Mouse (Mus musculus) ES-E14 (cell line): ENCODE measurements around the gene Ston1. TPM values are rescaled to one million over a fixed set of nuclear protein-coding genes. Genes with fewer than 3 reads are reported as not detected.

Experiments used
- DNase-seq: peaks from one replicate; pipeline ENCODE4 v3.0.0-alpha.2; 2013; ENCODE audit warnings: low read depth, low spot score
- H3K27ac ChIP-seq: 2 replicates; pipeline ENCODE4 v1.5.1; 2012; ENCODE audit warnings: low read depth, mild to moderate bottlenecking, low read length, moderate library complexity, mixed read lengths; ENCODE audit not compliant: poor library complexity, insufficient read depth, severe bottlenecking
- H3K36me3 ChIP-seq: 2 replicates; pipeline ENCODE4 v1.6.1; 2012; ENCODE audit warnings: mild to moderate bottlenecking, low read length, moderate library complexity, mixed read lengths; ENCODE audit not compliant: control insufficient read depth, poor library complexity, insufficient read depth, severe bottlenecking
- H3K4me1 ChIP-seq, 2 experiments: fragments of 150-350 bp in 1 of 2; sonication (generic) in 1 of 2; 2 replicates each; pipeline ENCODE4 v1.6.1; 2012; ENCODE audit warnings: low read length in 2 of 2, mild to moderate bottlenecking in 1 of 2, mixed read lengths in 1 of 2; ENCODE audit not compliant: control insufficient read depth in 2 of 2, insufficient read depth in 2 of 2, poor library complexity in 1 of 2
- H3K4me3 ChIP-seq, 2 experiments: fragments of 150-350 bp in 1 of 2; sonication (generic) in 1 of 2; 2 replicates each; pipeline ENCODE4 v1.5.1; 2012; ENCODE audit warnings: low read length in 2 of 2, low read depth in 1 of 2, mild to moderate bottlenecking in 1 of 2, mixed read lengths in 1 of 2; ENCODE audit not compliant: insufficient read depth in 1 of 2, poor library complexity in 1 of 2, severe bottlenecking in 1 of 2
- H3K9ac ChIP-seq: 2 replicates; pipeline ENCODE4 v1.6.1; 2012; ENCODE audit warnings: low read depth, mild to moderate bottlenecking, low read length, mixed read lengths; ENCODE audit not compliant: poor library complexity, insufficient read depth, severe bottlenecking
- H3K9me3 ChIP-seq: fragments of 150-350 bp; sonication (generic); 2 replicates; pipeline ENCODE4 v1.6.1; 2012; ENCODE audit warnings: low read depth, mild to moderate bottlenecking, low read length; ENCODE audit not compliant: control insufficient read depth, insufficient read depth
- CHD2 ChIP-seq: IDR thresholded peaks from 2 replicates; pipeline ENCODE4 v1.6.1; 2014; ENCODE audit warnings: mild to moderate bottlenecking, low read depth, low read length, inconsistent platforms
- HCFC1 ChIP-seq: IDR thresholded peaks from 2 replicates; pipeline ENCODE4 v1.6.1; 2012; ENCODE audit warnings: low read length, inconsistent platforms, borderline replicate concordance; ENCODE audit not compliant: insufficient read depth
- MAFK ChIP-seq: IDR thresholded peaks from 2 replicates; pipeline ENCODE4 v1.6.1; 2014; ENCODE audit warnings: mild to moderate bottlenecking, low read depth, low read length, inconsistent platforms; ENCODE audit not compliant: insufficient read depth
- ZC3H11A ChIP-seq: IDR thresholded peaks from 2 replicates; pipeline ENCODE4 v1.6.1; 2012; ENCODE audit warnings: low read depth, mild to moderate bottlenecking, inconsistent platforms, low read length, borderline replicate concordance
- ZNF384 ChIP-seq: IDR thresholded peaks from 2 replicates; pipeline ENCODE4 v1.6.1; 2012; ENCODE audit warnings: low read depth, low read length, inconsistent platforms
- in situ Hi-C, 2 experiments: fragments of 600-800 bp; cut with MboI; formaldehyde crosslinking; loops; one replicate each; pipeline ENCODE4 v1.15.1; 2025; ENCODE audit warnings: low sequenced_read_pairs in 2 of 2, inconsistent platforms in 1 of 2; ENCODE audit not compliant: unreplicated experiment in 2 of 2
- total RNA-seq: library from RNA; depleted of rRNA; stranded (reverse); fragments of 300-350 nt; gene quantifications from 2 replicates; pipeline ENCODE4 v1.2.3, GENCODE M21; 2012

The Ston1 gene
- total RNA-seq, 1 experiment, result 4.5 TPM

GRCm38 (mm10) chr17:88615492-88616155, 18.1 kb downstream of the Ston1 start:
- H3K4me3 ChIP-seq, result no peak overlapping the region
- H3K36me3 ChIP-seq, result no peaks in the 10 kb centered on the region; the same call in 1 of the 2 replicates
- no peak for DNase-seq
- no peak for TF ChIP-seq ZNF384
- no peak for TF ChIP-seq CHD2
- no peak for TF ChIP-seq HCFC1
- no peak for TF ChIP-seq ZC3H11A
- H3K4me1 ChIP-seq, result peaks cover 3 to 15% of the 10 kb centered on the region in 2 experiments; a peak in 2 of 4 replicates
- H3K9me3 ChIP-seq, result no peaks in the 10 kb centered on the region
- H3K27ac ChIP-seq, result no peak overlapping the region
- H3K9ac ChIP-seq, result no peak overlapping the region
- in situ Hi-C loops, result no loop called here

- in situ Hi-C loops, result no loop called here
- H3K27ac ChIP-seq, result no peak overlapping the region
- no peak for DNase-seq
Measured at GRCm38 (mm10) chr17:88620935-88621334, 23.5 kb downstream of the Ston1 start.

GRCm38 (mm10) chr17:88621374-88621773, 23.9 kb downstream of the Ston1 start:
- in situ Hi-C loops, result no loop called here
- no peak for DNase-seq

More at GRCm38 (mm10) chr17:88620935-88621334, 23.5 kb downstream of the Ston1 start:
- H3K9me3 ChIP-seq, result no peaks in the 10 kb centered on the region
- no peak for TF ChIP-seq ZNF384
- no peak for TF ChIP-seq HCFC1
- TF ChIP-seq CHD2, result no peak
- TF ChIP-seq ZC3H11A, result no peak
- no peak for TF ChIP-seq MAFK
- H3K4me1 ChIP-seq, result peaks cover 7 to 9% of the 10 kb centered on the region in 2 experiments
- H3K4me3 ChIP-seq, result no peak overlapping the region
- no peak overlapping the region for H3K9ac ChIP-seq
- H3K36me3 ChIP-seq, result peaks cover 2% of the 10 kb centered on the region; the same call in 1 of the 2 replicates

GRCm38 (mm10) chr17:88622711-88623110, 25.2 kb downstream of the Ston1 start:
- no peak overlapping the region for H3K27ac ChIP-seq
- H3K4me1 ChIP-seq, result peaks cover 13 to 22% of the 10 kb centered on the region in 2 experiments
- H3K9ac ChIP-seq, result no peak overlapping the region
- no peak overlapping the region for H3K4me3 ChIP-seq
- peaks cover 2% of the 10 kb centered on the region; the same call in 1 of the 2 replicates for H3K36me3 ChIP-seq
- no peak for TF ChIP-seq CHD2
- no peak for TF ChIP-seq ZC3H11A
- TF ChIP-seq MAFK, result no peak
- TF ChIP-seq HCFC1, result no peak
- TF ChIP-seq ZNF384, result no peak
- in situ Hi-C loops, result no loop called here
- no peak for DNase-seq
- no peaks in the 10 kb centered on the region for H3K9me3 ChIP-seq

More at GRCm38 (mm10) chr17:88621374-88621773, 23.9 kb downstream of the Ston1 start:
- Histone ChIP-seq H3K9ac (no peak overlapping the region), H3K4me3 (no peak overlapping the region), H3K9me3 (no peaks in the 10 kb centered on the region), H3K36me3 (peaks cover 2% of the 10 kb centered on the region; the same call in 1 of the 2 replicates), H3K27ac (no peak overlapping the region), H3K4me1 (peaks cover 7 to 13% of the 10 kb centered on the region in 2 experiments)
- TF ChIP-seq HCFC1 (no peak), ZNF384 (no peak), ZC3H11A (no peak), MAFK (no peak), CHD2 (no peak)

- Histone ChIP-seq H3K9ac (peak overlapping the region; percentile 73; the same call in 1 of the 2 replicates), H3K36me3 (peaks cover 2% of the 10 kb centered on the region; the same call in 1 of the 2 replicates), H3K9me3 (no peaks in the 10 kb centered on the region), H3K4me3 (peak overlapping the region; percentile 68 to 69), H3K4me1 (peaks cover 13 to 28% of the 10 kb centered on the region in 2 experiments), H3K27ac (no peak overlapping the region)
- TF ChIP-seq CHD2, result no peak
- no peak for TF ChIP-seq ZC3H11A
- no peak for TF ChIP-seq HCFC1
- TF ChIP-seq MAFK, result no peak
- no peak for TF ChIP-seq ZNF384
- in situ Hi-C loops, result no loop called here
- no peak for DNase-seq
Measured at GRCm38 (mm10) chr17:88624386-88624785, 26.9 kb downstream of the Ston1 start.
